Mouse (Mus musculus): Measurements from ENCODE around the gene Dlst.

DNA sequence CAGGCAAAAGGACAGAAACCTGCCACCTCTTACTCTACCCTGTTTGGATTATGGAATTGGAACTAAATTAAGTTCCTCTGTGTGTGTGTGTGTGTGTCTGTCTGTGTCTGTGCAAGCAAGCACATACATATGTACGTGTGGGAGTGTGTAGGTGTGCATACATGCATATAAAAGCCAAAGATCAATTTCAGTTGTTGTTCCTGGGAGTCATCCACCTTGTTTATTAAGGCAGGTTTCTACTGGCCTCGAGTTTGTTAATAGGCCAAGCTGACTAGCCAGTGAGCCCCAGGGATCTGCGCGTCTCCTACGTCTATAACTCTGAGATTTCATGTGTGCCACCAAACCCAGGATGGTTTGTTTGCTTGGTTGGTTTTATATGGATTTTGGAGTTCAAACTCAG lies 14.1 kb downstream of the Dlst start:
- no peak for TF ChIP-seq CTCF (IDR thresholded peaks at IDR 0.05; ENCODE audit: control insufficient read depth, insufficient read depth, insufficient replicate concordance, low read depth, low read length)
- no peak for TF ChIP-seq POLR2A (IDR thresholded peaks at IDR 0.05; ENCODE audit: control insufficient read depth, low read depth, low read length)
